Mouse (Mus musculus) CH12.LX (cell line): ENCODE measurements around the gene Klri1. TPM values are rescaled to one million over a fixed set of nuclear protein-coding genes. Genes with fewer than 3 reads are reported as not detected.
"Not testable (repeated sequence)": the region's sequence is repeated elsewhere in the genome, so short reads cannot be mapped to it uniquely, and the experiment has no call there.

Source experiments
- DNase-seq: peaks from one replicate; pipeline ENCODE4 v3.0.0-alpha.2; 2013; ENCODE audit errors: extremely low read depth
- H3K27ac ChIP-seq: 2 replicates; pipeline ENCODE4 v1.5.1; 2012; ENCODE audit warnings: low read depth, mild to moderate bottlenecking, control low read depth, moderate library complexity; ENCODE audit not compliant: insufficient read depth
- H3K27me3 ChIP-seq: replicated peaks from 2 replicates; pipeline ENCODE3; 2012; ENCODE audit warnings: inconsistent platforms
- H3K36me3 ChIP-seq, 2 experiments: replicated peaks in 1 of 2; 2 replicates each; pipeline versions ENCODE3 to v1.6.1; 2012; ENCODE audit warnings: inconsistent platforms in 1 of 2, low read length in 1 of 2, mild to moderate bottlenecking in 1 of 2, mixed read lengths in 1 of 2, moderate library complexity in 1 of 2; ENCODE audit not compliant: control insufficient read depth in 1 of 2, insufficient read depth in 1 of 2
- H3K4me1 ChIP-seq, 2 experiments: 2 replicates each; pipeline ENCODE4 v1.6.1; 2012; ENCODE audit warnings: inconsistent platforms in 1 of 2, moderate library complexity in 1 of 2; ENCODE audit not compliant: insufficient read depth in 2 of 2, control insufficient read depth in 1 of 2
- H3K4me2 ChIP-seq: 2 replicates; pipeline ENCODE4 v1.6.1; 2012; ENCODE audit warnings: low read depth, mild to moderate bottlenecking, control low read depth; ENCODE audit not compliant: poor library complexity, insufficient read depth, severe bottlenecking
- H3K4me3 ChIP-seq, 3 experiments: fragments of 150-350 bp in 1 of 3; sonication (generic) in 1 of 3; replicated peaks in 1 of 3; 2 replicates each; pipeline versions ENCODE3 to v1.5.1; 2011 to 2012; ENCODE audit warnings: low read depth in 2 of 3, low read length in 2 of 3, mild to moderate bottlenecking in 2 of 3, moderate library complexity in 2 of 3, control low read depth in 1 of 3, improper control_type of control experiment in 1 of 3, inconsistent platforms in 1 of 3, mixed read lengths in 1 of 3; ENCODE audit not compliant: poor library complexity in 1 of 3
- H3K79me2 ChIP-seq: replicated peaks from 2 replicates; pipeline ENCODE4 v1.6.1; 2012; ENCODE audit warnings: mild to moderate bottlenecking, moderate library complexity; ENCODE audit not compliant: control insufficient read depth, poor library complexity, insufficient read depth, severe bottlenecking; ENCODE audit errors: extremely low read depth
- H3K9ac ChIP-seq: 2 replicates; pipeline ENCODE4 v1.6.1; 2012; ENCODE audit warnings: low read depth, mild to moderate bottlenecking, control low read depth, moderate library complexity; ENCODE audit not compliant: insufficient read depth
- H3K9me3 ChIP-seq: replicated peaks from 2 replicates; pipeline ENCODE3; 2012; ENCODE audit warnings: low read length, inconsistent platforms, mixed read lengths
- BHLHE40 ChIP-seq: IDR thresholded peaks from 2 replicates; pipeline ENCODE4 v1.6.1; 2011; ENCODE audit warnings: mild to moderate bottlenecking, low read depth, low read length, improper control_type of control experiment
- CHD1 ChIP-seq: IDR thresholded peaks from 2 replicates; pipeline ENCODE4 v1.6.1; 2012; ENCODE audit warnings: low read depth, low read length, improper control_type of control experiment, inconsistent platforms
- CTCF ChIP-seq, 2 experiments: IDR thresholded peaks in 1 of 2; conservative IDR thresholded peaks in 1 of 2; 2 replicates each; pipeline ENCODE4 v1.5.1; 2011 to 2012; ENCODE audit warnings: low read depth in 2 of 2, low read length in 2 of 2, improper control_type of control experiment in 1 of 2, inconsistent platforms in 1 of 2, mild to moderate bottlenecking in 1 of 2, moderate library complexity in 1 of 2
- E2F4 ChIP-seq: IDR thresholded peaks from 2 replicates; pipeline ENCODE4 v1.6.1; 2011; ENCODE audit warnings: low read depth, low read length, improper control_type of control experiment; ENCODE audit not compliant: insufficient replicate concordance
- ELF1 ChIP-seq: IDR thresholded peaks from 2 replicates; pipeline ENCODE4 v1.6.1; 2014; ENCODE audit warnings: low read depth, mild to moderate bottlenecking, inconsistent platforms, low read length, improper control_type of control experiment
- EP300 ChIP-seq: IDR thresholded peaks from 2 replicates; pipeline ENCODE4 v1.6.1; 2011; ENCODE audit warnings: low read length, improper control_type of control experiment
- ETS1 ChIP-seq: conservative IDR thresholded peaks from 2 replicates; pipeline ENCODE4 v1.6.1; 2012; ENCODE audit warnings: low read depth, mild to moderate bottlenecking, inconsistent platforms, low read length, improper control_type of control experiment, moderate library complexity
- GABPA ChIP-seq: IDR thresholded peaks from 2 replicates; pipeline ENCODE4 v1.6.1; 2012; ENCODE audit warnings: low read depth, low read length, improper control_type of control experiment, inconsistent platforms; ENCODE audit not compliant: insufficient replicate concordance
- HCFC1 ChIP-seq: IDR thresholded peaks from 2 replicates; pipeline ENCODE4 v1.6.1; 2012; ENCODE audit warnings: low read depth, mild to moderate bottlenecking, inconsistent platforms, low read length, improper control_type of control experiment
- IRF4 ChIP-seq: IDR thresholded peaks from 2 replicates; pipeline ENCODE4 v1.6.1; 2014; ENCODE audit warnings: low read depth, mild to moderate bottlenecking, inconsistent platforms, low read length, improper control_type of control experiment
- JUN ChIP-seq: IDR thresholded peaks from 2 replicates; pipeline ENCODE4 v1.6.1; 2011; ENCODE audit warnings: low read depth, mild to moderate bottlenecking, low read length, improper control_type of control experiment, moderate library complexity; ENCODE audit not compliant: insufficient read depth
- JUND ChIP-seq: conservative IDR thresholded peaks from 2 replicates; pipeline ENCODE4 v1.6.1; 2011; ENCODE audit warnings: low read depth, low read length, improper control_type of control experiment
- KAT2A ChIP-seq: IDR thresholded peaks from 2 replicates; pipeline ENCODE4 v1.6.1; 2012; ENCODE audit warnings: low read length, improper control_type of control experiment, inconsistent platforms; ENCODE audit not compliant: insufficient replicate concordance
- MAX ChIP-seq: IDR thresholded peaks from 2 replicates; pipeline ENCODE4 v1.6.1; 2011; ENCODE audit warnings: low read length, improper control_type of control experiment
- MAZ ChIP-seq: IDR thresholded peaks from 2 replicates; pipeline ENCODE4 v1.6.1; 2012; ENCODE audit warnings: low read depth, mild to moderate bottlenecking, inconsistent platforms, low read length, improper control_type of control experiment, moderate library complexity
- MEF2A ChIP-seq: IDR thresholded peaks from 2 replicates; pipeline ENCODE4 v1.6.1; 2014; ENCODE audit warnings: low read depth, mild to moderate bottlenecking, inconsistent platforms, low read length, improper control_type of control experiment, borderline replicate concordance
- MXI1 ChIP-seq: IDR thresholded peaks from 2 replicates; pipeline ENCODE4 v1.6.1; 2011; ENCODE audit warnings: mild to moderate bottlenecking, low read depth, low read length, improper control_type of control experiment
- MYC ChIP-seq: IDR thresholded peaks from 2 replicates; pipeline ENCODE4 v1.6.1; 2011; ENCODE audit warnings: low read depth, mild to moderate bottlenecking, improper control_type of control experiment, low read length
- NRF1 ChIP-seq: IDR thresholded peaks from 2 replicates; pipeline ENCODE4 v1.6.1; 2014; ENCODE audit warnings: low read depth, mild to moderate bottlenecking, inconsistent platforms, low read length, improper control_type of control experiment, moderate library complexity
- PAX5 ChIP-seq: IDR thresholded peaks from 2 replicates; pipeline ENCODE4 v1.6.1; 2012; ENCODE audit warnings: low read length, inconsistent platforms, mixed read lengths
- POLR2AphosphoS2 ChIP-seq: IDR thresholded peaks from 2 replicates; pipeline ENCODE4 v1.6.1; 2011; ENCODE audit warnings: low read depth, low read length, improper control_type of control experiment
- RCOR1 ChIP-seq: conservative IDR thresholded peaks from 2 replicates; pipeline ENCODE4 v1.6.1; 2012; ENCODE audit warnings: low read depth, mild to moderate bottlenecking, inconsistent platforms, low read length, improper control_type of control experiment
- SIN3A ChIP-seq: IDR thresholded peaks from 2 replicates; pipeline ENCODE4 v1.6.1; 2012; ENCODE audit warnings: low read length, improper control_type of control experiment, inconsistent platforms
- SMC3 ChIP-seq: IDR thresholded peaks from 2 replicates; pipeline ENCODE4 v1.6.1; 2011; ENCODE audit warnings: low read depth, low read length, improper control_type of control experiment
- TBP ChIP-seq: conservative IDR thresholded peaks from 2 replicates; pipeline ENCODE4 v1.6.1; 2011; ENCODE audit warnings: low read depth, low read length, improper control_type of control experiment
- USF2 ChIP-seq: conservative IDR thresholded peaks from 2 replicates; pipeline ENCODE4 v1.6.1; 2011; ENCODE audit warnings: low read depth, low read length, improper control_type of control experiment
- ZKSCAN1 ChIP-seq: IDR thresholded peaks from 2 replicates; pipeline ENCODE4 v1.6.1; 2012; ENCODE audit warnings: low read depth, inconsistent platforms, low read length, improper control_type of control experiment, borderline replicate concordance
- ZMIZ1 ChIP-seq: IDR thresholded peaks from 2 replicates; pipeline ENCODE4 v1.6.1; 2012; ENCODE audit warnings: low read depth, mild to moderate bottlenecking, inconsistent platforms, low read length, improper control_type of control experiment
- dilution Hi-C: fragments of 300-500 bp; cut with MboI; formaldehyde crosslinking; loops from 2 replicates; pipeline ENCODE4 v1.14.3; 2020; ENCODE audit warnings: low sequenced_read_pairs; ENCODE audit not compliant: extremely low pct_unique_long_range_greater_than_20kb, extremely low pct_ligation_motif_present
- in situ Hi-C: fragments of 300-500 bp; cut with MboI; formaldehyde crosslinking; loops from 3 replicates; pipeline ENCODE4 v1.14.3; 2019; ENCODE audit warnings: low sequenced_read_pairs, low pct_ligation_motif_present, low pct_unique_long_range_greater_than_20kb, mixed read lengths
- polyA plus RNA-seq: library from polyadenylated mRNA; unstranded; fragments of >175 nt; gene quantifications from 2 replicates; pipeline ENCODE4 v1.2.1, GENCODE M21; 2012; ENCODE audit warnings: low read depth; ENCODE audit not compliant: insufficient read length
- total RNA-seq, 2 experiments: library from RNA; depleted of rRNA; stranded (reverse); fragments of 300-350 nt in 1 of 2; fragments of >200 nt in 1 of 2; gene quantifications; 2 replicates each; pipeline ENCODE4 v1.2.3; 2012 to 2014

Gene Klri1
- total and polyA plus RNA-seq, 3 experiments: not detected

GRCm38 (mm10) chr6:129680379-129680778 is 36.6 kb downstream of the Klri1 start:
- Histone ChIP-seq H3K9ac (no peak overlapping the region), H3K27ac (no peak overlapping the region), H3K4me1 (no peaks in the 10 kb centered on the region), H3K27me3 (no peaks in the 10 kb centered on the region), H3K36me3 (no peaks in the 10 kb centered on the region), H3K79me2 (no peaks in the 10 kb centered on the region), H3K9me3 (no peaks in the 10 kb centered on the region), H3K4me2 (no peak overlapping the region), H3K4me3 (no peak overlapping the region)
- no peak for DNase-seq
- in situ Hi-C loops: no loop called here
- dilution Hi-C loops: no loop called here
- TF ChIP-seq USF2: no peak
- TF ChIP-seq EP300: no peak
- TF ChIP-seq MAX: no peak
- TF ChIP-seq POLR2AphosphoS2: no peak
- no peak for TF ChIP-seq MAZ
- no peak for TF ChIP-seq NRF1
- TF ChIP-seq JUND: no peak
- no peak for TF ChIP-seq KAT2A
- TF ChIP-seq ZKSCAN1: no peak
- no peak for TF ChIP-seq ZMIZ1
- TF ChIP-seq RCOR1: no peak
- TF ChIP-seq TBP: no peak
- TF ChIP-seq ELF1: no peak
- no peak for TF ChIP-seq MXI1

- Histone ChIP-seq H3K9me3 (no peaks in the 10 kb centered on the region), H3K27me3 (no peaks in the 10 kb centered on the region), H3K79me2 (no peaks in the 10 kb centered on the region), H3K36me3 (no peaks in the 10 kb centered on the region), H3K4me2 (no peak within 1 kb of the TSS), H3K9ac (no peak within 1 kb of the TSS), H3K4me1 (no peaks in the 10 kb centered on the region), H3K4me3 (no peak within 1 kb of the TSS), H3K27ac (no peak within 1 kb of the TSS)
- DNase-seq: no peak
- in situ Hi-C loops: no loop called here
- dilution Hi-C loops: no loop called here
- no peak for TF ChIP-seq E2F4
- no peak for TF ChIP-seq SMC3
- no peak for TF ChIP-seq MYC
- TF ChIP-seq POLR2AphosphoS2: no peak
- no peak for TF ChIP-seq CHD1
- TF ChIP-seq SIN3A: no peak
- no peak for TF ChIP-seq MEF2A
- no peak for TF ChIP-seq JUN
- TF ChIP-seq GABPA: no peak
- TF ChIP-seq TBP: no peak
- no peak for TF ChIP-seq MXI1
- no peak for TF ChIP-seq JUND
- no peak for TF ChIP-seq IRF4
- no peak for TF ChIP-seq NRF1
- TF ChIP-seq PAX5: no peak
- no peak for TF ChIP-seq BHLHE40
- TF ChIP-seq ETS1: no peak
- TF ChIP-seq HCFC1: no peak
- no peak for TF ChIP-seq CTCF (conservative IDR thresholded peaks at IDR 0.05 in 1 of 2, IDR thresholded peaks at IDR 0.05 in 1 of 2; ENCODE audit: low read depth in 2 of 2, low read length in 2 of 2)
- no peak for TF ChIP-seq MAX
Measured at GRCm38 (mm10) chr6:129678873-129679272, 38.1 kb downstream of the Klri1 start, which contains the start of gene Klrc1. Gene Klrc1, minus strand, starts transcription at chr6:129678973.

DNA sequence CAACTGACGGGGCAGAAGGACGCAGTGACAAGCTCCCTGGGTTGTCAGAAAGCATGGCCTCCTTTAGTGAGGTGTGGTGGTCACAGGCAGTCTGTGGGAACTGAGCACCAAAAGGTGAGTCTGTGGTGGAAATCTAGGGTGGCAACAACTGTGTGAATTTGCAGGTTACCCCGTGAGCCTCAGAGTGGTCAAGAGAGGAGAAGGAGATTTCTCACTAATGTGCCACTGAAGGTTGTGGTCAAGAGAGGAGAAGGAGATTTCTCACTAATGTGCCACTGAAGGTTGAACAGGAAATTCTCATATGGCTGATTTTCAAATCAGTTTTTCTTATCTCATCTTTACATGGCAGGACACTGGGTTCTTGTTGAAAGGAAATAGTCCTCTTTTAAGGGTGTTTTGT is 55.6 kb downstream of the Klri1 start:
- dilution Hi-C loops, H3K27ac ChIP-seq, H3K79me2 ChIP-seq, H3K27me3 ChIP-seq, H3K36me3 ChIP-seq, H3K4me1 ChIP-seq, H3K4me2 ChIP-seq, H3K4me3 ChIP-seq, H3K9ac ChIP-seq, in situ Hi-C loops, DNase-seq, H3K9me3 ChIP-seq: not testable (repeated sequence)
